Mouse (Mus musculus): ENCODE data around the gene Nr1d1. TPM values are rescaled to one million over a fixed set of nuclear protein-coding genes. Genes with fewer than 3 reads are reported as not detected.

Nr1d1 gene
- polyA plus RNA-seq, 1 experiment from 2014 or later, result 4.3 TPM

Other genes starting within 250 kb of the Nr1d1 start
- 0.29 TPM in 1 of 2 replicates, not detected in the other for gene Ikzf3, start 229.3 kb downstream of the Nr1d1 start, polyA plus RNA-seq (2015; fragmentation: Nextera tagmentation; extraction: Ambion mirVana)
- gene Zpbp2, start 224.2 kb downstream of the Nr1d1 start, polyA plus RNA-seq (2015; fragmentation: Nextera tagmentation; extraction: Ambion mirVana), result 0.13 and 0.25 TPM in 2 replicates
- 103 and 108 TPM in 2 replicates for gene Ormdl3, start 188.0 kb downstream of the Nr1d1 start, polyA plus RNA-seq (2015; fragmentation: Nextera tagmentation; extraction: Ambion mirVana)
- gene Lrrc3c, start 177.0 kb downstream of the Nr1d1 start, polyA plus RNA-seq (2015; fragmentation: Nextera tagmentation; extraction: Ambion mirVana), result not detected in 2 replicates
- 0.48 and 0.54 TPM in 2 replicates for gene Gm12355, start 149.7 kb downstream of the Nr1d1 start, polyA plus RNA-seq (2015; fragmentation: Nextera tagmentation; extraction: Ambion mirVana)
- gene Gsdma3, start 149.0 kb downstream of the Nr1d1 start, polyA plus RNA-seq (2015; fragmentation: Nextera tagmentation; extraction: Ambion mirVana), result not detected in 2 replicates
- gene Gsdma2, start 128.6 kb downstream of the Nr1d1 start, polyA plus RNA-seq (2015; fragmentation: Nextera tagmentation; extraction: Ambion mirVana), result not detected in 2 replicates
- 0.09 TPM in 1 of 2 replicates, not detected in the other for gene Gsdma, start 111.0 kb downstream of the Nr1d1 start, polyA plus RNA-seq (2015; fragmentation: Nextera tagmentation; extraction: Ambion mirVana)
- 193 and 204 TPM in 2 replicates for gene Psmd3, start 92.8 kb downstream of the Nr1d1 start, polyA plus RNA-seq (2015; fragmentation: Nextera tagmentation; extraction: Ambion mirVana)
- gene Csf3, start 74.1 kb downstream of the Nr1d1 start, polyA plus RNA-seq (2015; fragmentation: Nextera tagmentation; extraction: Ambion mirVana), result not detected in 2 replicates
- 67.0 and 70.3 TPM in 2 replicates for gene Med24, start 45.9 kb downstream of the Nr1d1 start, polyA plus RNA-seq (2015; fragmentation: Nextera tagmentation; extraction: Ambion mirVana)
- 136 and 138 TPM in 2 replicates for gene Thra, start 34.7 kb downstream of the Nr1d1 start, polyA plus RNA-seq (2015; fragmentation: Nextera tagmentation; extraction: Ambion mirVana)
- gene Msl1, start 20.2 kb upstream of the Nr1d1 start, polyA plus RNA-seq (2015; fragmentation: Nextera tagmentation; extraction: Ambion mirVana), result 31.7 and 33.1 TPM in 2 replicates
- gene Casc3, start 29.6 kb upstream of the Nr1d1 start, polyA plus RNA-seq (2015; fragmentation: Nextera tagmentation; extraction: Ambion mirVana), result 49.4 and 54.2 TPM in 2 replicates
- 10.5 and 13.1 TPM in 2 replicates for gene Rapgefl1, start 61.5 kb upstream of the Nr1d1 start, polyA plus RNA-seq (2015; fragmentation: Nextera tagmentation; extraction: Ambion mirVana)
- 4.4 and 4.5 TPM in 2 replicates for gene Wipf2, start 88.3 kb upstream of the Nr1d1 start, polyA plus RNA-seq (2015; fragmentation: Nextera tagmentation; extraction: Ambion mirVana)
- gene Cdc6, start 132.5 kb upstream of the Nr1d1 start, polyA plus RNA-seq (2015; fragmentation: Nextera tagmentation; extraction: Ambion mirVana), result 5.5 and 6.0 TPM in 2 replicates
- 11.4 and 16.8 TPM in 2 replicates for gene Rara, start 152.5 kb upstream of the Nr1d1 start, polyA plus RNA-seq (2015; fragmentation: Nextera tagmentation; extraction: Ambion mirVana)
- gene Gjd3, start 207.7 kb upstream of the Nr1d1 start, polyA plus RNA-seq (2015; fragmentation: Nextera tagmentation; extraction: Ambion mirVana), result 1.8 and 3.1 TPM in 2 replicates
- gene Top2a, start 248.9 kb upstream of the Nr1d1 start, polyA plus RNA-seq (2015; fragmentation: Nextera tagmentation; extraction: Ambion mirVana), result 43.7 and 56.9 TPM in 2 replicates

Data from hindbrain, embryonic 15.5 days (tissue).